Mouse (Mus musculus) CD4-positive naive resting alpha-beta T cell, adult 76 days (primary cell): ENCODE data around the gene Spi1. TPM values are rescaled to one million over a fixed set of nuclear protein-coding genes. Genes with fewer than 3 reads are reported as not detected.

Experiments used
- total RNA-seq: library from RNA; stranded (reverse); gene quantifications from one replicate; pipeline ENCODE4 v1.2.4, GENCODE M21; 2023

The Spi1 gene
- total RNA-seq: 13.2 TPM

GRCm38 (mm10) chr2:91081775-91082695 lies at the start of gene Spi1:
TSS of gene Spi1 (plus strand) at chr2:91082390.

GRCm38 (mm10) chr2:91035385-91035784 lies 46.8 kb upstream of the Spi1 start, which contains the start of gene Rapsn:
TSS of gene Rapsn (plus strand) at chr2:91035620.

GRCm38 (mm10) chr2:91053934-91054382 lies 28.2 kb upstream of the Spi1 start, which contains the start of gene Psmc3:
TSS of gene Psmc3 (plus strand) at chr2:91054009.

GRCm38 (mm10) chr2:91070076-91070800 lies 12.0 kb upstream of the Spi1 start, which contains the start of gene Slc39a13:
TSS of gene Slc39a13 (minus strand) at chr2:91070417.

GRCm38 (mm10) chr2:91117585-91118275 lies 35.5 kb downstream of the Spi1 start, which contains the start of gene Mybpc3:
TSS of gene Mybpc3 (plus strand) at chr2:91118144.

Other genes with a start within 250 kb of the Spi1 start
- gene Mtch2, start 235.2 kb upstream of the Spi1 start, total RNA-seq: 78.9 TPM
- gene C1qtnf4, start 196.5 kb upstream of the Spi1 start, total RNA-seq: 0.59 TPM
- gene Kbtbd4, start 177.7 kb upstream of the Spi1 start, total RNA-seq: 23.6 TPM
- gene Ndufs3, start 177.6 kb upstream of the Spi1 start, total RNA-seq: 132 TPM
- 96.3 TPM for gene Celf1, start 142.0 kb upstream of the Spi1 start, total RNA-seq
- gene Rapsn, start 46.8 kb upstream of the Spi1 start, total RNA-seq: not detected
- gene Psmc3, start 28.4 kb upstream of the Spi1 start, total RNA-seq: 115 TPM
- 18.3 TPM for gene Slc39a13, start 12.0 kb upstream of the Spi1 start, total RNA-seq
- not detected for gene Mybpc3, start 35.8 kb downstream of the Spi1 start, total RNA-seq
- gene Madd, start 101.4 kb downstream of the Spi1 start, total RNA-seq: 249 TPM
- 3.6 TPM for gene Nr1h3, start 120.4 kb downstream of the Spi1 start, total RNA-seq
- gene Acp2, start 120.5 kb downstream of the Spi1 start, total RNA-seq: 10.6 TPM
- 76.0 TPM for gene Ddb2, start 154.6 kb downstream of the Spi1 start, total RNA-seq
- 1.3 TPM for gene Pacsin3, start 173.6 kb downstream of the Spi1 start, total RNA-seq
- 153 TPM for gene Arfgap2, start 182.6 kb downstream of the Spi1 start, total RNA-seq